Mouse (Mus musculus): Measurements from ENCODE around the gene Npc2. TPM values are rescaled to one million over a fixed set of nuclear protein-coding genes. Genes with fewer than 3 reads are reported as not detected.

The Npc2 gene
- polyA plus RNA-seq, 1 experiment from 2014 or later: 63.5 TPM

DNA sequence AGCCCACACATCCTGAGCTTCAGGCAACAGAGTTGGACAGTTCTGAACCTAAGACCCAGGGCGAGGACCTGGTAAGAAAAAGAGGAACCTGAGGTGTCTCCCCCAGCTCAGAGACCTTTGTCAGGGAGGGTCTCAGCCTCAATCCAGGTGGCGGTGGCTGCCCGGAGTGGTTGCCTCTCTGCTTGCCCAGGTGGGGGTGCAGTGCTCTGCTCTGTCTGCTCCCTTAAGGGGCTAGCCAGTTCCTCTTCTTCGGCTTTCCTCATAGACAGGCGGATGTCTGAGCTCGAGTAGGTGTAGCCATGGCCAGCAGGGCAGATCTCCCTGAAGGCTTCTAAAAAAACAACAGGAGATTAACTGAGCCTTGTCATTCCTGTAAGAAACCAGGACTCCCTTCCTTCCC lies 36.1 kb upstream of the Npc2 start:
- no peak overlapping the region for H3K27ac ChIP-seq (replicated peaks; ENCODE audit: low read depth, low read length)
- H3K27me3 ChIP-seq (ENCODE audit: control insufficient read depth, insufficient read depth, low read length): no peaks in the 10 kb centered on the region
- ATAC-seq (ENCODE audit: insufficient number of reproducible peaks, low FRiP score, low TSS enrichment, low read depth): no peak
- H3K36me3 ChIP-seq (ENCODE audit: control insufficient read depth, insufficient read depth, low read length): no peaks in the 10 kb centered on the region
- WGBS: 81% methylated on average over 6 of the region's 6 CpGs
- H3K4me3 ChIP-seq (ENCODE audit: low read depth, low read length): no peak overlapping the region
- H3K9ac ChIP-seq (ENCODE audit: low read length): no peak overlapping the region
- no peaks in the 10 kb centered on the region for H3K9me3 ChIP-seq (ENCODE audit: control insufficient read depth, low read length)
- H3K4me1 ChIP-seq (ENCODE audit: control insufficient read depth, insufficient read depth, low read length): peaks cover 5% of the 10 kb centered on the region; the same call in 1 of the 2 replicates
- no peak for DNase-seq (ENCODE audit: low spot score)
- no peak overlapping the region for H3K4me2 ChIP-seq (ENCODE audit: low read depth, severe bottlenecking)

DNA sequence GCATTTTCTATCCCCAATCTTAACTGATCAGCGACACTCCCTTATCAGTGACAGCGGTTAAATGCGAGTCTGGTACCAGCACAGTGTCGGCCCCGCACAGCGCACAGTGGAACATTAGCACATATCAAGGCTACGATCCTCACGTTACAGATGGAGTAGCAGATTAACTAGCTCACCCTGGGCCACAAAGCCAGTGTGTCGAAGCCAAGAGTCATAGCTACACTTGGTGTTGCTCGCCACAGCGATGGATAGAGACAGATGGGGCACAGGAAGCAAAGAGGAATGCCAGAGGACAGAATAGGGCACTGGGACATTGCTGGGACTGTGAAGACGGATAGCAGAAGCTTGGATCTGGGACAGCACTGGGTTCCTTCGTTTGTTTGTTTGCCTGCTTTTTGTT lies 34.4 kb upstream of the Npc2 start:
- 83% methylated on average over 13 of the region's 13 CpGs for WGBS
- DNase-seq (ENCODE audit: low spot score) (no peak), ATAC-seq (ENCODE audit: insufficient number of reproducible peaks, low FRiP score, low TSS enrichment, low read depth) (no peak)
- H3K27ac ChIP-seq (replicated peaks; ENCODE audit: low read depth, low read length): no peak overlapping the region
- H3K27me3 ChIP-seq (ENCODE audit: control insufficient read depth, insufficient read depth, low read length): no peaks in the 10 kb centered on the region
- no peaks in the 10 kb centered on the region for H3K36me3 ChIP-seq (ENCODE audit: control insufficient read depth, insufficient read depth, low read length)
- no peak overlapping the region for H3K4me3 ChIP-seq (ENCODE audit: low read depth, low read length)
- H3K9ac ChIP-seq (ENCODE audit: low read length): no peak overlapping the region
- H3K4me2 ChIP-seq (ENCODE audit: low read depth, severe bottlenecking): no peak overlapping the region
- H3K9me3 ChIP-seq (ENCODE audit: control insufficient read depth, low read length): no peaks in the 10 kb centered on the region
- H3K4me1 ChIP-seq (ENCODE audit: control insufficient read depth, insufficient read depth, low read length): peaks cover 5% of the 10 kb centered on the region; the same call in 1 of the 2 replicates

DNA sequence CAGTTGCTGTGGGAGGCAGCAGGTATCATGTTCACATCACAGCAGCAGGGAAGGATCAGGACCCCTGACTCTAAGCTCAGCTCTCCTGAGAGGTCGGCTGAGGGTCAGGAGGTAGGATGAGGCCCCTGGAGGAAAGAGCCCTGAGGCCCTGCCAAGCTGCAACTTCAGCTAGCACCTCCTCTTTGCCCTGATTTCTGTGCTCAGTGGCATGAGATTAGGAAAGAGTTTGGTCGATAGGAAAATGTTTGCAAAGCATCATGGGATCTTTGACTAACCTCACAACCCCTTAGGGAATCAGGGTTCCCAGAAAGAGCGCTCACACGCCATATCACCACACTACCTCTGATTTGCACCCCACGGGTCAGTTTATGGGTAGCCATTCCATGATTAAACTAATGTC lies 33.8 kb upstream of the Npc2 start:
- Histone ChIP-seq H3K4me1 (ENCODE audit: control insufficient read depth, insufficient read depth, low read length) (peaks cover 5% of the 10 kb centered on the region; the same call in 1 of the 2 replicates), H3K9me3 (ENCODE audit: control insufficient read depth, low read length) (no peaks in the 10 kb centered on the region), H3K4me2 (ENCODE audit: low read depth, severe bottlenecking) (no peak overlapping the region), H3K27ac (replicated peaks; ENCODE audit: low read depth, low read length) (no peak overlapping the region), H3K9ac (ENCODE audit: low read length) (no peak overlapping the region), H3K27me3 (ENCODE audit: control insufficient read depth, insufficient read depth, low read length) (no peaks in the 10 kb centered on the region), H3K36me3 (ENCODE audit: control insufficient read depth, insufficient read depth, low read length) (no peaks in the 10 kb centered on the region), H3K4me3 (ENCODE audit: low read depth, low read length) (no peak overlapping the region)
- DNase-seq (ENCODE audit: low spot score) (no peak), ATAC-seq (ENCODE audit: insufficient number of reproducible peaks, low FRiP score, low TSS enrichment, low read depth) (no peak)
- WGBS: 63% methylated on average over 5 of the region's 5 CpGs

DNA sequence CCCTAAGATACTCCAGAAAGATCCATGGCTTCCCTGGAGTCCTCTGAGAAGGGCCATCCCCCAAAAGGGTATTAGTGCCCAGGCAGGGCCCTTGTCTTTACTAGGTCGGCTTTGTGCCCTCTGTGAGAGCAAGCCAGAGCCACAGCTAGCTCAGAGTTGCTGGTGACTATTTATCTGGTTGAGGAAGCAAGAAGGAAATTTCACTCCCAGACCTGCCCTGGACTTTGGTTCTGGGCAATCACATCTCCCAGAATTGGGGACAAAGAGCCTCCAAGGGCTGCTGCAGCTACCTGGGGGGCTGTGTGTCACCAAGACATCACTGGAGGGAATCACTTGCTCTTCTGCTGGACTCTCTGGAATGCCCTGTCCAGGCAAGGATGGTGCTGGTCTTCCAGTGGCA lies 33.1 kb upstream of the Npc2 start:
- Histone ChIP-seq H3K4me1 (ENCODE audit: control insufficient read depth, insufficient read depth, low read length) (peaks cover 5% of the 10 kb centered on the region; the same call in 1 of the 2 replicates), H3K9ac (ENCODE audit: low read length) (no peak overlapping the region), H3K36me3 (ENCODE audit: control insufficient read depth, insufficient read depth, low read length) (no peaks in the 10 kb centered on the region), H3K9me3 (ENCODE audit: control insufficient read depth, low read length) (no peaks in the 10 kb centered on the region), H3K27ac (replicated peaks; ENCODE audit: low read depth, low read length) (no peak overlapping the region), H3K27me3 (ENCODE audit: control insufficient read depth, insufficient read depth, low read length) (no peaks in the 10 kb centered on the region), H3K4me3 (ENCODE audit: low read depth, low read length) (no peak overlapping the region), H3K4me2 (ENCODE audit: low read depth, severe bottlenecking) (no peak overlapping the region)
- DNase-seq (ENCODE audit: low spot score): no peak
- ATAC-seq (ENCODE audit: insufficient number of reproducible peaks, low FRiP score, low TSS enrichment, low read depth): no peak
- WGBS: 80% methylated on average over 1 of the region's 1 CpGs

DNA sequence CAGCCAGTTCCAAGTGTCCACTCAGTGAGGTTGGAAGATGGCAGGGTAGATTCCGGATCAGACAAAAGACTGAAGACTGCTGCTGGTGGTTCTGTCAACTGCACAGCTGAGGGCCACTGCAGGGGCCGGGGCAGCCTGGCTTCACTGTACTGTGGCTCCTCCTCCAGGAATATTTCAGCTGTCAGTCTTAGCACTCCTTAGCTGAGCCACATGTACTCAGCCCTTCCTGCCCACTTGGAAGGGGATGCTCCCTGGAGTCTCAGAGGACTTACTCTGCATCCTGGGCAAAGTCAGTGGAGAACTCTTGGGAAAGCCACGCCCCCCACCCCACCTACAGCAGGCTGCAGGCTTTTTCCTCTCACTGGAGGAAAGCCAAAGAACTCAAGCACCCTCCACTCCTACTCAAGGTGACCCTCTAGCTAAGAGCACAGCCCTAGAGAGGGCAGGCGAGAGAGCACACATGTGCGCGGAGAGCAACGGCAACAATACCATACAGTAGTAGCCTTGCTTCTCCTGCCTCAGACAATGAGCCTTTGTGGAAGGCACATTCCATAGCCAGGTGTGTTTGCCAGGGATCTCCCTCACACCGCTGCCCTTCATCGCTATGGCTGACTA lies 32.4 kb upstream of the Npc2 start:
- Histone ChIP-seq H3K27me3 (ENCODE audit: control insufficient read depth, insufficient read depth, low read length) (no peaks in the 10 kb centered on the region), H3K9ac (ENCODE audit: low read length) (no peak overlapping the region), H3K4me3 (ENCODE audit: low read depth, low read length) (no peak overlapping the region), H3K9me3 (ENCODE audit: control insufficient read depth, low read length) (no peaks in the 10 kb centered on the region), H3K4me2 (ENCODE audit: low read depth, severe bottlenecking) (no peak overlapping the region), H3K4me1 (ENCODE audit: control insufficient read depth, insufficient read depth, low read length) (peaks cover 5% of the 10 kb centered on the region; the same call in 1 of the 2 replicates), H3K27ac (replicated peaks; ENCODE audit: low read depth, low read length) (0 out of 2 replicates have a peak overlapping the region, but pooled peaks have one; percentile 22), H3K36me3 (ENCODE audit: control insufficient read depth, insufficient read depth, low read length) (no peaks in the 10 kb centered on the region)
- DNase-seq (ENCODE audit: low spot score) (peak; percentile 23), ATAC-seq (ENCODE audit: insufficient number of reproducible peaks, low FRiP score, low TSS enrichment, low read depth) (0 out of 2 replicates have a peak, but pooled peaks have one; percentile 57)
- WGBS: 73% methylated on average over 9 of the region's 9 CpGs

DNA sequence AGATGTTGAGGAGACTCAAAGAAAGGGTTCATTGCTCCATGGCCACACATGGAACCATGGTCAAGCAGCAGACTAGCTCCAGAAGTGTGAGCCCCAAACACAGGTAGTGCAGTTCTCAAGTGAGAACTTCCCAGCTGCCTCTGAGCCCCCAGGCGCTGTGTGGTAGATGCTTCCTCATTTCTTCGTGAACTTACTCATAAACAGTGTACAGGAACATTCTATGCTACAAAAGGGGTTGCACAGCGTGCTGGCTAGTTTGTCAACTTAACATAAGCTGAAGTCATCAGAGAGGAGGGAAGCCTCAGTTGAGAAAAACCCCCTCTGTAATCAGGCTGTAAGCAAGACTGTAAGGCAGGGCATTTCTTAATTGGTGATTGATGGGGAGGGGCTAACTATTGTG lies 29.7 kb upstream of the Npc2 start:
- no peaks in the 10 kb centered on the region for H3K27me3 ChIP-seq (ENCODE audit: control insufficient read depth, insufficient read depth, low read length)
- no peak overlapping the region for H3K27ac ChIP-seq (replicated peaks; ENCODE audit: low read depth, low read length)
- no peaks in the 10 kb centered on the region for H3K36me3 ChIP-seq (ENCODE audit: control insufficient read depth, insufficient read depth, low read length)
- no peak overlapping the region for H3K4me3 ChIP-seq (ENCODE audit: low read depth, low read length)
- peaks cover 5% of the 10 kb centered on the region; the same call in 1 of the 2 replicates for H3K4me1 ChIP-seq (ENCODE audit: control insufficient read depth, insufficient read depth, low read length)
- 91% methylated on average over 3 of the region's 3 CpGs for WGBS
- H3K4me2 ChIP-seq (ENCODE audit: low read depth, severe bottlenecking): no peak overlapping the region
- ATAC-seq (ENCODE audit: insufficient number of reproducible peaks, low FRiP score, low TSS enrichment, low read depth) (no peak), DNase-seq (ENCODE audit: low spot score) (no peak)
- no peaks in the 10 kb centered on the region for H3K9me3 ChIP-seq (ENCODE audit: control insufficient read depth, low read length)
- no peak overlapping the region for H3K9ac ChIP-seq (ENCODE audit: low read length)

DNA sequence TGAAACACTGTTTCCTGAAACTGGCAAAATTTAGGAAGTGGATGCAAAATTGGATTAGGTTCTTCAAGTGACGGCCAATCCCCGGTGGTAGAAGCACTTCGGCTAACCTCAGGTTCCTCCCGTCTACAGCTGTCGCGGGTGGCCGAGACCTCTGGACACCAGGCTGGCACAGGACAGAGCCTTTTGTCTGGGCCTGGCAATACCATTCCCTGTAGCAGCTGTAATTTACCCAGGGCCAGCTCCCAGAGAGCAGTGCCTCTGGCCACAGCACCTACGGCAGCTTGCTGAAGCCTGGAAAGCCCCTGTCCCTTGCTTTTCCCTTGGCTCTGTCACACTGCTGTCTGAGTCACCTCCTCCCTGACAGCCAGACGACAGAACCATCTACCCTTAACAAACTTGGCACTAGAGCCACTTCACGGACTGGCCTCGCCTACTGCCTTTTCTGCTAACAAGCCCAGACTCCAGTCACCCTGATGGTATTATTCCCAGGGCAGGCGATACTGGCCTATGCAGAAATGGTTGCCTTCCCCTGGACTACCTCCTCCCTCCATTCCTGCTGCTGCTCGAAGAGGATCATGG lies 28.7 kb upstream of the Npc2 start:
- DNase-seq (ENCODE audit: low spot score) (no peak), ATAC-seq (ENCODE audit: insufficient number of reproducible peaks, low FRiP score, low TSS enrichment, low read depth) (no peak)
- Histone ChIP-seq H3K9ac (ENCODE audit: low read length) (no peak overlapping the region), H3K4me2 (ENCODE audit: low read depth, severe bottlenecking) (no peak overlapping the region), H3K4me3 (ENCODE audit: low read depth, low read length) (no peak overlapping the region), H3K4me1 (ENCODE audit: control insufficient read depth, insufficient read depth, low read length) (peaks cover 3% of the 10 kb centered on the region; the same call in 1 of the 2 replicates), H3K27ac (replicated peaks; ENCODE audit: low read depth, low read length) (no peak overlapping the region), H3K36me3 (ENCODE audit: control insufficient read depth, insufficient read depth, low read length) (no peaks in the 10 kb centered on the region), H3K9me3 (ENCODE audit: control insufficient read depth, low read length) (no peaks in the 10 kb centered on the region), H3K27me3 (ENCODE audit: control insufficient read depth, insufficient read depth, low read length) (no peaks in the 10 kb centered on the region)
- WGBS: 88% methylated on average over 13 of the region's 13 CpGs

DNA sequence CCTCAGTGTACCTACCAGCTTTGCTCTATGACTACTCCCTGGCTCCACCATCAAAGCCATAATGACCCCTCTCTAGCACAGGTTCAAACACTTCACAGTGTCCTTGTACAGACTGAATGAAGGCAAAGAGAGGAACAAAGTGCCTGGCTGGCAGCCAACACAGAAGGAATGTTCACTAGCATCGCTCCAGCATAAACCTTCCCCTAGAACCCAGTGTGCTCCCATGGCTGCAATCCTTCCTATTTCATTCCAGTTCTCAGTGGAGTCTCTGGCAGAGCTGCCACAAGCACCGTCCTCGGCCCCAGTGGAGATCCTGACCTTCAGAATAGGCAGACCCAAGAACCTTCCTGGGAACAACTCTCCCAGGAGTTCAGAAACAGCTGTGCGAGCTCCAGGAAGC lies 27.5 kb upstream of the Npc2 start:
- Histone ChIP-seq H3K4me2 (ENCODE audit: low read depth, severe bottlenecking) (no peak overlapping the region), H3K4me1 (ENCODE audit: control insufficient read depth, insufficient read depth, low read length) (no peaks in the 10 kb centered on the region), H3K4me3 (ENCODE audit: low read depth, low read length) (no peak overlapping the region), H3K9me3 (ENCODE audit: control insufficient read depth, low read length) (no peaks in the 10 kb centered on the region), H3K36me3 (ENCODE audit: control insufficient read depth, insufficient read depth, low read length) (no peaks in the 10 kb centered on the region), H3K27ac (replicated peaks; ENCODE audit: low read depth, low read length) (no peak overlapping the region), H3K27me3 (ENCODE audit: control insufficient read depth, insufficient read depth, low read length) (no peaks in the 10 kb centered on the region), H3K9ac (ENCODE audit: low read length) (no peak overlapping the region)
- ATAC-seq (ENCODE audit: insufficient number of reproducible peaks, low FRiP score, low TSS enrichment, low read depth) (no peak), DNase-seq (ENCODE audit: low spot score) (no peak)
- WGBS: 83% methylated on average over 4 of the region's 4 CpGs

All from limb, embryonic 11.5 days (tissue).